Mouse (Mus musculus) lung, postnatal 14 days (tissue): ENCODE data around the gene Cd3eap.

Source experiments
- DNase-seq: peaks from one replicate; pipeline ENCODE4 v3.0.0; 2021

The Cd3eap gene

DNA sequence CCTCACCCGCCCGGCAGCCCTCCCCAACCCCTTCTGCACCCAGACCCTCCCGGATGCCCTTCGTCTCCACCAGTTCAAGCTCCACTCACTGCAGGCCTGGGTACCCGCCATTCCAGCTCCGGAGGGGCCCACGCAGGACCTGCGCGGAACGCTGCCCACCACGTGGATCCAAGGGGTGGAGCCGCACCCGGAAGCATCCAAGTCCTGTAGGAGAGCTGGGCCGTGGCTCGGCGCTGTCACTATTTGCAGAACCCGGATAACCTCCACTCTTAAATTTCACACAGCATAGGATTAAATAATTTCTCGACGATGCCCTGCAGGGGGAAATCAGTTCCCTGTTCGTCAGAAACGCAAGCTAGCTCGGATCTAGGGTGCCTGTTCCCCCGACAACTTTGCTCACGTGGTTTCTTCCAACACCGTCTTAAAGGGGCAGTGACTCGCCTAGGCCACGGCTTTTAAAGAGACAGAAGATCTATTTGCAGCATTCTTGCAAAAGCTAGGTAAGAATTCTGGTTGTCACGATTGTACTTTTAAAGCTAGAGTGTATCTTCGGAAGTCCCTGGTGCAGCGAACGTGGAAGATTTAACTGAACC, at the start of gene Cd3eap, which contains the start of gene Ppp1r13l:
Gene Cd3eap, minus strand, starts transcription at position 185 of the 593 bp plus-strand sequence.
Gene Ppp1r13l, plus strand, starts transcription at position 451 of the 593 bp plus-strand sequence.
- peak; percentile 86 for DNase-seq

DNA sequence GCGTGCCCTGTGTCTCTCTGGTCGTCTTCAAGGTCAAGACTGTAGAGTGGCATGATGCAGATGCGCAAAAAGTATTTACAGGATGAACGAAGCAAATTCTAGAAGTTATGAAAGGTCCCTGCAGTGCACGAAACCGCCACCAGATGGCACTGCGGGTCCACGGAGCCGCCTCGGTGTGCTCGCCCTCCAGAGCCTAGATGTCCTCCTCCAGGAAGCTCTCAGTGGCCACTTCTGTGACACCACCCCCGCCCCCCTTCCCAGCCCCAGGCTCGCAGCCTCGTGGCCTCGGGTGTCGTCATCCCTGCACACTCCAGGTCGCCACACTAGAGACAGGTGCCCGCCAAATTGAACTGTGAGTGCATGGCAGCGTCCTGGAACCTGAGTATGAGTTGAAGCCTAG, 46.1 kb upstream of the Cd3eap start:
- peak; percentile 89 for DNase-seq

DNA sequence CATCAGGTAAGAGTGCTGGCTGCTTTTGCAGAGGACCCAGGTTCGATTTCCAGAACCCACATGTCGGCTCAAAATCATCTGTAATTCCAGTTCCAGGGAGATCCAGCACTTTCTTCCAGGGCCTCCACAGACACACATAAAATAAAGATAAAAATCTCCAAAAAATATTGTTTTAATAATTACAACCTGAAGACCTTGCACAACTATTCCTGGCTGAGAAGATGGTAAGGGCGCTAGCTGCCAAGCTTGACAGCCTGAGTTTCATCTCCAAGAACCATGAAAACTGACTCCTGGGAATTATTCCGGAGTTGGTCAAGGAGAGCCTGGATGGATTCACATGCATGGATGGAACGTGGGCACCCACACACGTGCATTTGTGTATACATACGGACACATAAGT, 45.2 kb upstream of the Cd3eap start, which contains the start of gene Ckm:
Gene Ckm, plus strand, starts transcription at position 301 of the 400 bp plus-strand sequence.
- DNase-seq: no peak

DNA sequence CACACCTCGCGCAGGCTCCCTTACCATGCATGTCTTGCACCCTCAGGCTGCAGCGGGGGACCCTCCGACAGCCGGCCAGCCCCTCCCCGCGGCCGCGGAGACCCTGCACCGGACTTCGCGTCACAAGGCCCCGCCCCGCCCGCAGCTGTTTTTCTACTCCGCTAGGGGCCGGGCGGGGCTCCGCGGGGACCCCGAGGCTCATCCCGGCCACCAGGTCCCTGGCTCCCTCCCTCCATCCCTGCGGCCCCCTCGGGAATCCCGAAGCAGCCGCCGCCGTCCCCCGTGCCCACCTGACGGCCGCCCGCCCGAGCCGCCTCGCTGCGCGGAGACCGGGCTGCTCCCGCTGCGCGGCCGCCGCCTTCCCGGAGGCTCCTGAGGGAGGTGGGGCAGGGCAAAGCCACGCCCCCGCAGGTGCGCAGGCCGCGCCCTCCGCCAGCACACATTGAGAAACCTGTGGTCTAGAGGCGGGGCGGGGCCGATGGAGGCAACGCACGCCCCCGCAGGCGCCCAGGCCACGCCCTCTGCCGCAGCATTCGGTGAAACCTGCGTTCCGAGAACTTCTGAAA, 44.5 kb upstream of the Cd3eap start, which contains the start of gene Klc3:
Gene Klc3, minus strand, starts transcription at position 374 of the 566 bp plus-strand sequence.
- DNase-seq: peak; percentile 75

DNA sequence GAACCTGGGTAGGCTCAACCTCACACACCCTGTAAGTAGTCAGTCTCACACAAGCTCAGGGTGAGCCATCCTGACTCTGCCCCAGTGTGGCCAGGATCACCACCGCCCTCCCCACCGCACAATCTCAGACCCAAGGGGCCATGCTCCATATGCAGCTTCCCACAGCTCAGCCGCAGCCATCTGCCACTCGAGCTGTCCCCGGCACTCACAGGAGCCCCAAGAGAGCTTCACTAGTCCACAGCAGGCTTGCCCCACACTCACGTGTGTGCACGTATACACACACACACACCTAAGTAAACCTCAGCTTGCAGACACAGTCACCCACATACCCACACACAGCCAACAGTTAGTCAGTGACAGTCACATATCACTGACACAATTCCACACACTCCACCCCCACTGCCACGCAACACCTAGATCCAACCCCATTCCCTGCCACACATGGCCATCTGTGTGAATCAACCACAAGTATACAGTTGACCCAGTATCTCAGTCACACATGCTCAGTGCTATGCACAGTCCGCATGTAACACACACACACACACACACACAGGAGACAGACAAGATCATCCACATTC, 43.3 kb upstream of the Cd3eap start:
- no peak for DNase-seq

DNA sequence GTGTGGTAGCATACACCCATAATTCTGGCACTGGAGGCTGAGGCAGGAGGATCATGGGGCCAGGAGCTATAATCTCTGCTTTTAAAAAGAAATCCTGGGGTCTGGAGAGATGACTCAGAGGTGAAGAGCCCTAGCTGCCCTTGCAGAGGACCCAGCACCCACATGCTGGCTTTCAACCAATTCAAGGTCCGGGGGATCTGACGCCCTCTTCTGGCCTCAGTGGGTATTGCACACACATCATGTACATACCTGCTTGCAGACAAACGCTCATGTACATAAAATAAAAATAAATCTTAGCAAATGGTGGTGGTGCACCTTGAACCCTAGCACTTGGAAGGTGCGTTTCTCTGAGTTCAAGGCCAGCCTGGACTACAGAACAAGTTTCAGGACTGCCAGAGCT, 41.7 kb upstream of the Cd3eap start:
- no peak for DNase-seq

DNA sequence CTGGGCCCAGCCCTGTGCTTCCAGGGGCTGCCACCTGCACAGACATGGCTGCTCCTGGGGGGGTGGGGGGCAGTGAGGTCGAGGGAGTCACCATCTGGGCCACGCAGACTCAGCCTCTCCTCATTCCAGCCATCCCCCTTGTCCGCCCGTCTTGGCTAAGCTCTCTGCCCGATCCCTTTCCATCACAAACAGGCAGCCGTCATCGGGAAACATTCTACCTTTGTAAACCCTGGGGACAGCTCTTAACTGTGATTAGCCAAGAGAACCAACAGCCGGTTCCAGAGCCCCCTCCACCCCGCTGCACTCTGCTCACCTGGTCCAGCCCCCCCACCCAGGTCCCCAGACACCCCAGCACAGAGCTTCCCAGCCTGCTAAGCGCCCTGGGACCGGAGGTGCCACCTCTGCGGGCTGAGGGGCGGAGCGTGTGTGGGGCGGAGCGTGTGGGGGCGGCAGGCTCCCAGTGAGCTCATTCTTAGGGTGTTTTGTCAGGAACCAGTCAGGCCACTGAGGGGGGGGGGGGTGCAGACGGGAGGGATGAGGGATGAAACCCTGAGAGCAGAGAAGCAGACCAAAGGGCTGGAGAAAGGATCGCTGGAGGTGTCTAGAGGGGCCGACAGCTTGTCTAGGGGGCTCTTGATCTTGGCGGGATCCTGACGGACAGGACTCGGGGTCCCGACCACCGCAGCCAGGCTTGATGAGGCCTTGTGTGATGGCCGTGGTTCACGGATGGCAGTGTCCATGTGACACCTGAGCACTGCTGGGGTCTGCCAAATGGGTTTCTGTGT, 40.4 kb upstream of the Cd3eap start:
- DNase-seq: peak; percentile 59

DNA sequence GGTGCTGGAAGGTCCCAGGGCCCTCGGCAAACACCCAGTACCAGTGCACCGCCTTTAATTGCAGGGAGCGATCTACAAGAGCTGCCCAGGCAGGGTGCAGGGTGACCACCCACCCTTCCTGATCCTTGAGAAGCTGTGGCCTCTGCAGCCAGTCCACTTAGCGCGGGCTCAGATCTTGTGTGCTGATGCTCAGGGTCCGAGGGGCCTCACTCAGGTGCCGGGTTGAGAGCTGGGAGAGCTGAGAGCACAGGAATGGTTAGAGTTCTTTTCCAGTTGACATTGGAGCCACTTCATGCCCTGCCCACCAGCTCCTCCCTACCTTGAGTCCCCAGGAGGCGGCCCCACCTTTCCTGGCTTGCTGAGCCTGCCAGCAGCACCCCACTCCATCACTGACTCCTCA, 35.2 kb upstream of the Cd3eap start:
- no peak for DNase-seq

DNA sequence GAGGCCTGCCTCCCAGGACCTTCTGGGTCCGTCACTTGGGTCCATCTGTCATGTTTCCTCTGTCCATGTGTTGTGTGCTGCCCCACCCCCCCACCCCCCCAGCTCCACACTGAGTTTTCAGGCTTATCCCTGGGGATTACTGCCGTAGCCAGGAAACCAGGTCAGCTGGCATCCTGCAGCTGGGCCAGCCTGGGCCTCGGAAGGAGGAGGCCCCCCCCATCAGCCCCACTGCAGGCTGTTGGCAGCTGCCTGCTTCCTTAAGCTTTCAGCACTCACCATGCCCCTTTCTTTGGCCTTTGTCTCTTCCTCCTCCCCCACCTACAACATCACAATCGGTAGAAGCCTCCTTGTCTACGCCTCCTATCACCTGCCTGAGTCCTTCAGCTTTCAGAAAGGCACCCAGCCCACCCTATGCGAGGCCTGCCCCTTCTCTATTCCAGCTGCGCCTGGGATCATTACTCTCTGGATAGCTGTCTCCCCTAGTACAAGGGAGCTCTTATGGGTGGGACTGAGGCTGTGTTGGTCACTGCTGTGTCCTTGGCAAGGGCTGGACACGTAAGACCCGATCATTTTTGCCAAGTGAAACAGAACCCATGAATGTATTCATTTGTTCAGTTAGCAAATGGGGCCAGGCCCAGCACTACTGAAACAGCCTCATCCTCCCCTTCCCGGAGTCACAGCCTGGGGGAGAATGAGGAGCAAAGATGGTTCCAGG, 29.6 kb upstream of the Cd3eap start:
- DNase-seq: no peak

DNA sequence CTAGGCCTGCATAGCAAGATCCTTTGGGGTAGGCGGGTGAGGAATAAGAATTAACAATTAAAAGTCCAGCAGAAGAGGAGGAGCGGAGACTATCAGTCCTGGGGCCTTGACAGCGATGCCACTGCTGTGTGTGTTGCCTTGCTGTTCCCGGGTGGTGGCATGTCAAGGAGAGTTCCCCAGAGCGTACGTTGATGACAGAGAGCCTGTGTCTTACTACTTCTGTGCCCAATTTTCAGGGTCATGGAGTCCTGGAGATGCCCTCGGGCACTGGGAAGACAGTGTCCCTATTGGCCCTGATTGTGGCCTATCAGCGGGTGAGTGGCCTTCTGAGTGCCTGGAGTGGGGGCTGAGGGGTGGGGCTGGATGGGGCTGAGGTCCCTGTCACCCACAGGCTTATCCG, 24.4 kb upstream of the Cd3eap start:
- no peak for DNase-seq

DNA sequence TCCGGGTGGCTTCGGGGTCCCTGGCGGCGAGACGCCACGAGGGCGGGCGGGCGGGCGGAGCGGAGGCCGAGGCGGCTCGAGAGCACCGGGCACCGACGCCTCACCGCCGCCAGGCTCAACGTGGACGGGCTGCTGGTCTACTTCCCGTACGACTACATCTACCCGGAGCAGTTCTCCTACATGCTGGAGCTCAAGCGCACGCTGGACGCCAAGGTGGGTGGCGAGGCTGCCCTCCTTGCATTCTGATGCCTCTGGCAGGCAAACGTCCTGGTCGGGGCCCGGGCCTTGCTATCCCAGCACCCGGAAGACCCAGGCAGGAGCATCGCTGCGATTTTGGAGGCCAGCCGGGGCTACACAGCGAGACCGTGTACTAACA, 22.9 kb upstream of the Cd3eap start:
- no peak for DNase-seq

DNA sequence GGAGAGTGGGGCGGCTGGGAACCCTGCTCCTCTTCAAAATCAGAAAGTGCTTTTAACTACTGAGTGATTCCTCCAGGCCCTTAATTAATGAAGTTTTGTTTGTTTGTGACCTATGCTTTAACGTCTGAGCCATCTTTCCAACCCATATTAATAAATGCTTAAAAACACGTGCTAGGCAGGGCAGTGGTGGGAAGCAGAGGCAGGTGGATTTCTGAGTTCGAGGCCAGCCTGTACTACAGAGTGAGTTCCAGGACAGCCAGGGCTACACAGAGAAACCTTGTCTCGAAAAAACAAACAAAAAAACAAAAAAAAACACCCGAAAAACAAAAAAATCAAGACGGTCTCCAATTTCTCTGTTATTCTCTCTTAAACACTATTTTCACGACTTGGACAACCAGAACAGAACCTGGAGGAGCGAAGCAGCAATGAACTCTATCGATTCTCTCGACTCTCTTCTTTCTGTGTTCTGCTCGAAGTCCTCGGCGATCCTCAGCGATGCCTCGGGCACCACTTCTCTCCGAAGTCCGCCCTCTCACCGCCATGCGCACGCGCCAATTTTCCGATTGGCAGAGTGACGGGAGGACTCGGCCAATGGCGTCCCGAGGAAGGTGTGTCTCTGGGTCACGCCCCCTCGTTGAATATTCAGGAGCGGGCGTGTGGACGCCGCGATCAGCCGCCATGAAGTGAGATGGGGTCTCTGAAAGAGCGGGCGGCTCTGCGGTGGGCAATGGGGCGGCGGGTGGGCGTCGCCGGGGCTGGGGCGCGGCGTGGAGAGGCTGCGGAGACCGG, 22.3 kb upstream of the Cd3eap start, which contains the start of gene Ercc2:
Gene Ercc2, plus strand, starts transcription at position 634 of the 789 bp plus-strand sequence.
- peak; percentile 99 for DNase-seq

DNA sequence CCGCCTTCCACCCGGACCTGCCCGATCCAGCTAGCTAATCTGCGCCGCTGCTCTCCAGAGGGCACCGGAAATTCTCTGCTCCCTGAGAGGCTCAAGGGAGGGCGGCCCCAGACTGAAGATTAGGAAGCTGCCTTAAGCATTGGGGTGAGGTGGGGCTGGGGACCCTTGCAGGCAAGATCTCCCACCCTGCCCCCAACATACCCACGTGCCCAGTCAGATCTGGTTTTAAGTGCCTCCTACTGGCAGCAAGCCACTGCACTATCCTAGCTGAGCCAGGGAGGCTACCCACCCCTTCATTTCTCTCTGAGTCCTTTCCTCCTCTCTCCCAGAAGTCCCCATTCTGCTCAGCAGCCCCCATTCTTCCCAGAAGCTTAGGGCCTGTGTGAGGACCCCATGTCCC, 18.8 kb upstream of the Cd3eap start:
- DNase-seq: no peak

DNA sequence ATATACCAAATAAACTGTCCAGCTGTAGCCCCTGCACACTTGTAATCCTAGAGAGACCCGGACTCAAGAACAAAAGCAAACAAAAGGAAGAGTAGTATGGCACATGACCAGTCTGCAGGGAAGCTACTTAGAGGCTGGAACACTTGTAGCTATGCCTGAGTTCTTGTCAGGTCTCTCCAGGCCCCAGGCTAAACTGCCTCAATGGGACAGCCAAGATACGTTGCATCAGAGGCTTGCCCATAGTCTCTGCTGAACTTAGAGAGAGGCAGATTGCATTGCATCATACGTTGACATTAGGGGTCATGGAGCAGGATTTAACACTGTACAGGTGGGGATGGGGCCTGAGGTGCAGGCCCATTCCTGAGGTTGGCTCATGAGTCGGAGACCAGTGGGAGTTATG, 16.7 kb upstream of the Cd3eap start:
- no peak for DNase-seq

DNA sequence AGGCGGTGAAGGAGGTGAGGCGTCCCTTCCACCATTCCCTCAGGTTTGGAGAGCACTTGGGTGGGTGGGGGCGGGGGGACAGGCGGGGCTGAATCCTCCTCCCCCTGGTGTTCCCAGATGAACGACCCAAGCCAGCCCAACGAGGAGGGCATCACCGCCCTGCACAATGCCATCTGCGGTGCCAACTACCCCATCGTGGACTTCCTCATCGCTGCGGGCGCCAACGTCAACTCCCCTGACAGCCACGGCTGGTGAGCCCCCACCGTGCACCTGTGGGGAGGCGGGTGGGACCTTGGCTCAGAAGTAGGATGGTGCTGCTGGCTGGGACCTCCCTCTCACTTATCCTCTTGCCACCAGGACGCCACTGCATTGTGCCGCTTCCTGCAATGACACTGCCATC, 16.1 kb upstream of the Cd3eap start:
- DNase-seq: no peak

DNA sequence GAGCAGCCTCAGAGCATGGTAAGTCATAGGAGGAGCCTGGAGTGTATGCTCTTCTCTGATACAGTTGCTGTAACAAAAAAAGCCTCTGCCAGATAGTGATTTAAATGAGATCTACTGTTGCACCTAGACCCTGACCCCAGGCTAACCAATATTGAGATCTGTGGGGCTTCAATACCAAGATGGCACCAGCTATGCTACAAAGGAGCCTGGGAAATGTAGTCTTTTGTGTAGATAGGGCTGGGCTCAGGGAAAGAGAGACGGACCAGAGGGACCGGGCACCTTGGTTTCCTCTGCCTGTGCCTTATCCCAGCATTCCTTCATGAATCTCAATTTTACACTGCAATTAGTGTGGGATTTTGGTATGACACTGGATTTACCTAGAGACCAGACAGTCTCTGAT, 14.1 kb upstream of the Cd3eap start:
- DNase-seq: no peak

DNA sequence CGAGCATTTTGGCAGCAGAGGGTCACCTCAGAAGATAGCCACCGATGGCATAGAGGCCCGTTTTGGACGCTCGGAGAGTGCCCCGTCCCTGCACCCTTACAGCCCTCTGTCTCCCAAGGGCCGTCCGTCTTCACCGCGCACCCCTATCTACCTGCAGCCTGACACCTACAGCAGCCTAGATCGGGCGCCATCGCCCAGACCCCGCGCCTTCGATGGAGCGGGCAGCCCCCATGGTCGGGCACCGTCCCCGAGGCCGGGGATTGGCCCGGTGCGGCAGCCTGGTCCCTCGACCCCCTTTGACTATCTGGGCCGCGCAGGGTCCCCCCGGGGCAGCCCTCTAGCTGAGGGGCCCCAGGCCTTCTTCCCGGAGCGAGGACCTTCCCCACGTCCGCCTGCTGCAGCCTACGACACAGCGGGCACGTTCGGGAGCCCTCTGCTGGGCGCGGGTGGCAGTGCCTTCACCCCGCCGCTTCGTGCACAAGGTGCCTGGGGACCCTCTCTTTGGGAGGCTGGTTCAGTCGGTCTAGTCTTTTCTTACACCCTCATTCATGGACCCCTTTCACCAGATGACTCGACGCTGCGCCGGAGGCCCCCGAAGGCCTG, 10.6 kb upstream of the Cd3eap start:
- DNase-seq: peak; percentile 70

DNA sequence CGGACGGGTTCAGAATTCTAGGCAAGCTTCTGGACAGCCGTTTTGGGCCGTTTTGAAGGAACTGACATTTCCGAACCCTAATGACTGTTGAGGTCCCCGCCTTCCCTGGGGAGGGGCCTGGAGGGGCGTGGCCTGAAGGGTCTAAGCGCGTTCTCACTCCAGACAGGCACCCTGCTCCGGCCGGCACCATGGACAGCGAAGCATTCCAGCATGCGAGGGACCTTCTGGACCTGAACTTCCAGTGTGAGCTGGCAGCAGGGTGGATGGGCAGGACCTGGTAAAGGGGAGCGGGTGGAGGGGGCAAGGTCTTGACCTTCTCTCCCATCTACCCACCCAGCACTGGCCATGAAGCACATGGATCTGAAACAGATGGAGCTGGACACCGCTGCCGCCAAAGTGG, 9.1 kb upstream of the Cd3eap start:
- peak; percentile 64 for DNase-seq

DNA sequence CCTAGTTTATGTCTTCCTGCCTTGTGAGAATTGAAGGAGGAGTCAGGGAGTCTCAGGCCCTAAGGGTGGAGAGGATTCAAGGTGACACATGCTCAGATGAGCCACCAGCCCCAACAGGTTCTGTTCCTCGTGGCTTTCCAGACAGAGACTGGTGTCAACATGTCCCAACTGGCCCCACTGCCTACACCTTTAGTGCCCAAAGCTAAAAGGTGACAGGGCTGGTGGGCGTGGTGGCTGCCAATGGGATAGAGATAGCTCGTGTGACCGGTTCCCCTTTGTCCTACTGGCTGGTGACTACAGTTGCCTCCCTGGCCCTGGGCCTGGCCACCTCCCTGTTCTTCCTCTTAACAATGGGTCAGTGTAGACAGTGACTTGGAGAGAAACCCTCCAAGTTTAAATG, 6.1 kb upstream of the Cd3eap start:
- DNase-seq: no peak

DNA sequence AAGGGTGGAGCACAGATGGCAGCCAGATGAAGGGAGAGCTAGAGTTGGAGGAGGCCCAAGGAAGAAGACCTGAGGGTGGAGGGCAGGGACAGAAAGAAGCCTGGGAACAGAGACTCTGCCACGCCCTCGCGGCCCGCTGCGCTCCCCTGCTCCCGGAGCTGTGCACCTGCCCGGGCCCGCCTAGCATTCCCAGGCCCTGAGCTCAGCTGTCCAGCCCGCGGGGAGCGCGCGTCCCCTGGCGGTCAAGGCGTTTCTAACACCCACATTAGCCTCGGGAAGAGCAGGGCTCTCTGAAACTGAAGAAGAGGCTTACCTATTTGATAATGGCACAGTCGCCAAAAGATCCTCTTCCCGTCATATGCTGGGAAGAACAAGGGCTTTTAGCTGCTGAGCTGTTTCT, 4.6 kb upstream of the Cd3eap start:
- DNase-seq: peak; percentile 84

DNA sequence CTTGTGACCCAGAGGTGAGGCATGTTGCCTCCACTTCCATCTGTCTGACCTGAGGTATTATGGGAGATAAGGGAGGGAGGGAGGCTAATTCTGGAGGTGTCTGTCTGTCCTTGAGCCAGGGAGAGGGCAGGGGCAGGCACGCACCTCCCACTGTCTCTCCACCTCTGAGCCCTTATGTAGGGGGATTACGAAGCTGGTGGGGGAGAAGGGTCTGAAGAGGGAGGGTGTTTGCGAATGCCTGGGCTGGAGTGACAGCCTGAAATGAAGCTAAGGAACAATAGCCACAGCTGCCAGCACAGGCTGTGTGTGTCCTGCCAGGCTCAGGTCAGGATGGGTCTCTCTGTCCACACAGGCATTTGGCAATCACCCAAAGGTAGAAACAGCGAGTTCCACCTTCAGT, 3.0 kb upstream of the Cd3eap start:
- no peak for DNase-seq

DNA sequence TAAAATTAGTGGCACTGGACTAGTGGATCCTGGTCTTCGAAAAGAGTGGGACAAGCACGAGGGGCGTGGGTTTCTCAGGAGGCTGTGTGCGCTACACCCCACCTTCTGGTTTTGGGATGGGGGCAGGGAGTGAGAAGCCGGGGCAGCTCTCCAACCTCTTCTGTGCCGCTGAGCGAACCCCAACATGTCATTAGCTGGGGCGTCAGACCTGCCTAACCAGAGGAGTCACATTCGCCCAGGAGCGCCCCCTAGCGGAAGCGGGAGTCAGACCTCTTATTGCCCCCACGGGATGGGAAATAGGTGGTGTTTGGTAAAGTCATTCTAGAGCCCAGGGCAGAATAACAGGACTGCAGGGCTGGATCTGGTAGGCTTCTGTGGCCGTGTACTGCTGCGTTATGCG, 2.4 kb upstream of the Cd3eap start:
- DNase-seq: peak; percentile 86
